Mouse (Mus musculus) liver, adult 2 months (tissue): Measurements from ENCODE around the gene Ambra1. TPM values are rescaled to one million over a fixed set of nuclear protein-coding genes. Genes with fewer than 3 reads are reported as not detected.

Experiments used
- DNase-seq: peaks from one replicate; pipeline ENCODE4 v3.0.0-alpha.2; 2011; ENCODE audit warnings: low read depth, low spot score; ENCODE audit errors: extremely low read depth
- H3K27ac ChIP-seq: fragments of 200-500 bp; replicated peaks from 2 replicates; pipeline ENCODE4 v1.5.1; 2012; ENCODE audit warnings: low read depth, mild to moderate bottlenecking, control low read depth, inconsistent platforms, low read length; ENCODE audit not compliant: insufficient read depth
- H3K27me3 ChIP-seq: fragments of 200-500 bp; 2 replicates; pipeline ENCODE4 v1.6.1; 2012; ENCODE audit warnings: mild to moderate bottlenecking, moderate library complexity, low read length, inconsistent platforms; ENCODE audit not compliant: control insufficient read depth, insufficient read depth
- H3K36me3 ChIP-seq: fragments of 200-500 bp; 2 replicates; pipeline ENCODE4 v1.6.1; 2012; ENCODE audit warnings: low read length, inconsistent platforms; ENCODE audit not compliant: control insufficient read depth, insufficient read depth
- H3K4me1 ChIP-seq: fragments of 200-500 bp; 2 replicates; pipeline ENCODE4 v1.6.1; 2011; ENCODE audit warnings: low read length; ENCODE audit not compliant: control insufficient read depth, insufficient read depth
- H3K4me3 ChIP-seq: fragments of 200-500 bp; 2 replicates; pipeline ENCODE4 v1.5.1; 2011; ENCODE audit warnings: low read depth, mild to moderate bottlenecking, control low read depth, low read length, moderate library complexity; ENCODE audit not compliant: insufficient read depth
- H3K79me2 ChIP-seq: fragments of 200-500 bp; 2 replicates; pipeline ENCODE4 v1.6.1; 2012; ENCODE audit warnings: inconsistent platforms, mild to moderate bottlenecking, low read length, moderate library complexity; ENCODE audit not compliant: control insufficient read depth, insufficient read depth
- H3K9ac ChIP-seq: fragments of 200-500 bp; 2 replicates; pipeline ENCODE4 v1.6.1; 2012; ENCODE audit warnings: low read depth, mild to moderate bottlenecking, control low read depth, inconsistent platforms, low read length
- CTCF ChIP-seq: fragments of 200-500 bp; IDR thresholded peaks from 2 replicates; pipeline ENCODE4 v1.5.1; 2011; ENCODE audit warnings: low read depth, low read length, control low read depth
- POLR2A ChIP-seq: fragments of 200-500 bp; IDR thresholded peaks from 2 replicates; pipeline ENCODE4 v1.6.1; 2011; ENCODE audit warnings: low read length, control low read depth; ENCODE audit not compliant: insufficient read depth; ENCODE audit errors: extremely low read depth
- WGBS: fragments of 180-500 bp; shearing (Covaris S2); methylation state at CpG from one replicate; pipeline ENCODE4 v1.1.7; 2018; 5-methylcytosine and 5-hydroxymethylcytosine counted together
- polyA plus RNA-seq: library from polyadenylated mRNA; depleted of rRNA; stranded (reverse); fragments of >200 nt; gene quantifications from 2 replicates; pipeline ENCODE4 v1.2.3, GENCODE M21; 2012; rRNA removed
- total RNA-seq: library from RNA; depleted of rRNA; stranded (reverse); fragments of >200 nt; gene quantifications from 2 replicates; pipeline ENCODE4 v1.2.3, GENCODE M21; 2014; rRNA removed

The Ambra1 gene
- total RNA-seq (11.3 and 12.4 TPM in 2 replicates), polyA plus RNA-seq (10.4 and 11.0 TPM in 2 replicates)

DNA sequence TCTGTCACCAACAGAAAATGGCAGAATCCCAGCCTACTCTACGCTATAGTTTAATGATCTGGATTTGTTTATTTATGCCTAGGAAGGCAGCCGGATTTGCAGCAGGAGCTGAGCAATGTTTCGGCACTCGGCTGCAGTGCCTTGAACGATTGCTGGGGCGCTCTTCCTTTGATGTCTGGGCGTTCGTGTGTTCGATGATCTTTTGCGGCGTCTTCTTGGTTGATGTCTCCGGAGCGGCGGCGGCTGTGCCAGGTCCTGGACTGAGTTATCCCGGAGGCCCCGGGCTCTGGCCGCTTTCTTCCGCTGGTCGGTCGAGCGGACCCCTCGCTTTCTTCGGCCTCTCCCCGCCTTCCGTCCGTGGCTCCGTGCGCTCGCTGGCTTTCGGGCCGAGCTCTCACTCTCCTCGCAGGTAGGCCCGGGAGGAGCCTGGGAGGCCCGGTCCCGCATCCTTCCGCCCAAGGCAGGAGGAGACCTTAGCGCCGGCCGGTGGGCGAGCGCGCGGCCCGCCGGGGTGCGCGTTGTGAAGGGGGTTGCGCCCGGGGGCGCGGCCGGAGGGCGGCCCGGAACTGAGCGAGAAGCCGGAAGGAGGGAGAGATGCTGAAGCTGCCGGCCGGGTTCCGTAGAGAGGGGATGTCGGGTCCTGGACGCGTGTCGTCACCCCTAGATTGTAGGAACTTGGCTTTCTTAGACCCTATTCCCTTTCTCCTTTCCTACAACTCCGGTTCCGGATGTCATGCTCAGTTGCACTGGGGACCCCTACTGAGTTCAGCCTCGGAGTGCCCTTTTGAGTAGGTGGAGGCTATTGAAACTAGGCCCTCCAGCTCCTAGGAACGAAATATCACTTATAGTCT, at the start of gene Ambra1:
Gene Ambra1, plus strand, starts transcription at position 164 of the 851 bp plus-strand sequence.
- DNase-seq: peak; percentile 95
- no peaks in the 10 kb centered on the region for H3K27me3 ChIP-seq
- H3K4me1 ChIP-seq: peaks cover 6% of the 10 kb centered on the region
- H3K4me3 ChIP-seq: peak within 1 kb of the TSS; percentile 92
- TF ChIP-seq POLR2A: peak; percentile 32; the same call in 1 of the 2 replicates
- 0 out of 2 replicates have a peak, but pooled peaks have one; percentile 2 for TF ChIP-seq CTCF
- under 1% methylated on average over 68 of the region's 68 CpGs for WGBS
- peak within 1 kb of the TSS; percentile 77 for H3K27ac ChIP-seq
- peaks cover 10% of the 10 kb centered on the region; the same call in 1 of the 2 replicates for H3K79me2 ChIP-seq
- peak within 1 kb of the TSS; percentile 91 for H3K9ac ChIP-seq
- H3K36me3 ChIP-seq: no peaks in the 10 kb centered on the region

DNA sequence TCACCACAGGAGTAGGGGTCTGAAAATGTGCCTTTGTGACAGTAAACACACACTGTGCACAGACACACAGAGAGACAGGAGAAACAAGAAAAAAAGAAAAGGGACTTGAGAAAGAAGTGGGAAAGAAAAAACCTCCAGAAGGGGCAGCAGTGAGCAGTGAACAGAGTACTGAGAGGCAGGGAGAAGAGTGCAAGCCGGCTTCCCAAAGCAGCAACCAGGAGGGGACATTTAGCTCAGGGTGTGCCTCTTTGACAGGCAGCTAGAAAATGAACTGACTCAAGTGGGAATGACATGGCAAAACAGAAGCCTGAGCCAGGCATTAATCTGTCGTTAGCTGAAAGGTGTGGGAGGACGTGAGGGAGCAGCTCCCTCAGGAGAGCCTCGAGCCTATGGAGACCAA, 47.1 kb upstream of the Ambra1 start:
- Histone ChIP-seq H3K79me2 (no peaks in the 10 kb centered on the region), H3K27ac (no peak overlapping the region), H3K9ac (no peak overlapping the region), H3K4me1 (no peaks in the 10 kb centered on the region), H3K27me3 (no peaks in the 10 kb centered on the region), H3K36me3 (peaks cover 65% of the 10 kb centered on the region), H3K4me3 (no peak overlapping the region)
- WGBS: 81% methylated on average over 4 of the region's 4 CpGs
- DNase-seq: peak; percentile 24
- no peak for TF ChIP-seq CTCF
- no peak for TF ChIP-seq POLR2A

DNA sequence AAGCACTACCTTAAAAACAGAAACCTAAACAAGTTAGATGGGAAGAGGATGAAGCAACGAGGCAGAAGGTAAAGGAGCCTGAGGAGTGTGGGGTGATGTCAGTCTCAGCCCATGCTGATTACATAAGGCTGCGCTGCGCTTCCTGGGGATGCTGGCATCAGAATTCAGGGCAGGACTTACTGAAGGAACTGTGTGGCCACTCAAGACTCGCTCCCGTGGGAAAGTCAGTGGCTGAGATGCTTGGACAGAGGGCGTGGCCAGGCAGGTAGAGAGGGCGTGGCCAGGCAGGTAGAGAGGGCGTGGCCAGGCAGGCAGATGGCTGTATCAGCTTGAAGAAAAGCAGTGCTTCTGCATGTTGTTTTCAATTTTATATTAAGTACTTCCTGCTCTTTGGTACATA, 46.0 kb upstream of the Ambra1 start:
- DNase-seq: no peak
- peaks cover 66% of the 10 kb centered on the region for H3K36me3 ChIP-seq
- H3K9ac ChIP-seq: no peak overlapping the region
- H3K4me3 ChIP-seq: no peak overlapping the region
- 76% methylated on average over 8 of the region's 8 CpGs for WGBS
- H3K27ac ChIP-seq: no peak overlapping the region
- TF ChIP-seq CTCF: no peak
- TF ChIP-seq POLR2A: no peak
- H3K27me3 ChIP-seq: no peaks in the 10 kb centered on the region
- H3K4me1 ChIP-seq: no peaks in the 10 kb centered on the region
- H3K79me2 ChIP-seq: no peaks in the 10 kb centered on the region

DNA sequence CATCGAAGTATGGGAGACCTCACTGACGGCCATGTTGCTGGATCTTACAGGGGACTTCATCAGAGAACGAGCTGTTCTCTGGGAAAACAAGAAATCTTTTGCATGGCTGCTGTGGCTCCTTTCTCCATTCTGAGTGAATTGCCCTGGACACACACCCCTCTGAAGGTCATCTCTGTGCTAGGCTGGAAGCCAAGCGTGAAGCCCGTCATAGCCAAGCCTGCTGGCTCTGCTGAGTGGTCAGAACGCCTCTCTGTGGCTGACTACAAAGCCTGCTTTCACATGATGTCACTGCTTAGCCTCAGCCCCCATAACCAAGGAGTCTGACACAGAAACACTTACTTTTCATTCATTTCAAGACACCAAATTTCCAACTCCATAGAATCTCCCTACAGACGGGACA, 40.5 kb upstream of the Ambra1 start:
- TF ChIP-seq POLR2A (no peak), CTCF (no peak)
- DNase-seq: no peak
- H3K27me3 ChIP-seq: no peaks in the 10 kb centered on the region
- H3K79me2 ChIP-seq: no peaks in the 10 kb centered on the region
- no peak overlapping the region for H3K9ac ChIP-seq
- WGBS: 79% methylated on average over 7 of the region's 7 CpGs
- no peaks in the 10 kb centered on the region for H3K4me1 ChIP-seq
- peaks cover 60% of the 10 kb centered on the region for H3K36me3 ChIP-seq
- no peak overlapping the region for H3K4me3 ChIP-seq
- no peak overlapping the region for H3K27ac ChIP-seq

DNA sequence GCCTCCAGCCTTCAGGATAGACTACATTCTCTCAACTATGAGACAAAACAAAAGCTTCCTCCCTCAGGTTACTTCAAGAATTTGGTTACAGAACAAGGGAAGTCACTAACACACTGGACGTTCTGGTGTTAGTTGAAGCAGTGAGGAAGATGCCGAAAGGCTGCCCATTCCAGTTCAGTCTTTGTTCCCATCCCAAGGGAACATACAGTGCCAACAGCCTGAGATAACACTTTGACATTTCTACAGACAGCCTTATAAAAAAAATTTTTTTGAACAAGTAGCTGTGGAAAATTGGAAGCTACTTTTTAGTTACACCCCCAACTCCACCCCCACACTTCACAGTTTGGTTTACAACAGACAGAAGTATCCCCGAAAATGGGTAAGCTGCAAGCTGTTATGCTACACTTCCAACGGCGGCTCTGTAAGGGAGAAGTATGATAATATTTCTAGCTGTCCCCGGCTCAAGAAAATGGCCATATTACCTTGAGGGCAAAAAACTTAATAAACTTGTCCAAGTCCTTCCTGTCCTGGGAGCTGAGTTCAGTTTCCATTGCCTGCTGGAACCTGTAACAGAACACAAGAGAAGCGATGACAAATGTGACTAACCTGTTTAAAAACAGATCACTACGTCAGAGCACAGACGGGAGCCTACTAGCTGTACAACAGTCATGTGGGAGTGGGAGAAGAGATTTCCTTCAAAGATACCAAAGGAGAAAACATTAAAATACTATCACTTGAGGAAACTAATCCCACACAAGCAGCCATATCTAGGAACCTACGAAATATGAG, 34.3 kb upstream of the Ambra1 start:
- TF ChIP-seq POLR2A (no peak), CTCF (no peak)
- no peak overlapping the region for H3K27ac ChIP-seq
- H3K4me3 ChIP-seq: no peak overlapping the region
- H3K4me1 ChIP-seq: peaks cover 6% of the 10 kb centered on the region; the same call in 1 of the 2 replicates
- H3K9ac ChIP-seq: no peak overlapping the region
- H3K36me3 ChIP-seq: peaks cover 34% of the 10 kb centered on the region
- no peak for DNase-seq
- 89% methylated on average over 10 of the region's 10 CpGs for WGBS
- H3K27me3 ChIP-seq: no peaks in the 10 kb centered on the region
- peaks cover 6% of the 10 kb centered on the region; the same call in 1 of the 2 replicates for H3K79me2 ChIP-seq
